Mouse (Mus musculus) cerebellum, adult 9-10 months (tissue): ENCODE data around the gene Prss46.
"Not testable (repeated sequence)": the region's sequence is repeated elsewhere in the genome, so short reads cannot be mapped to it uniquely, and the experiment has no call there.

ENCODE experiments used
- DNase-seq: peaks from one replicate; pipeline ENCODE4 v3.0.0; 2022

Prss46 gene

GRCm38 (mm10) chr9:110844206-110844605 is at the start of gene Prss46:
Prss46 (plus strand) TSS chr9:110844506.
- no peak for DNase-seq

GRCm38 (mm10) chr9:110797013-110797412 is 47.3 kb upstream of the Prss46 start:
- DNase-seq, result no peak

DNA sequence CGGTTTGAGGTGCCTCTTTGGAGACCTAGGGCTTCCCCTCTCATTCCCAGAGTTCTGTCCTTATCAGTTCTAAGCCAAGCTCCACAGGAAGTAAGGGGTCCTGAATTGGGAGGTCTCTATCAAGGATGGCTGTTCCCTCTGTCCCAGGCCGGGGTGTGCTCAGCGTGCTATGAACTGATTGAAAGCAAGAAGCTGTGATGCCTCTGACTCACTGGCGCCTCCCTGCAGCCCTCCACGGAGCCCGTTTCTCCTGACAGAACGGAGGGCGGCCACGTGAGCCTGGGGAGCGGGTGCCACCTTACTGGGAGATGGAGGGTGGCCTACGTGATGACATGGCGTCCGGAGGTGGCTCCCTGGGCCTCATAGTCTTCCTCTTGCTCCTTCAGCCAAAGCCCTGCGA is 46.4 kb upstream of the Prss46 start, which contains the start of gene Prss42:
Gene Prss42, plus strand, starts transcription at position 301 of the 400 bp plus-strand sequence.
- no peak for DNase-seq

GRCm38 (mm10) chr9:110800834-110801479 is 43.3 kb upstream of the Prss46 start:
- DNase-seq, result no peak

GRCm38 (mm10) chr9:110803294-110803693 is 41.0 kb upstream of the Prss46 start:
- DNase-seq, result no peak

DNA sequence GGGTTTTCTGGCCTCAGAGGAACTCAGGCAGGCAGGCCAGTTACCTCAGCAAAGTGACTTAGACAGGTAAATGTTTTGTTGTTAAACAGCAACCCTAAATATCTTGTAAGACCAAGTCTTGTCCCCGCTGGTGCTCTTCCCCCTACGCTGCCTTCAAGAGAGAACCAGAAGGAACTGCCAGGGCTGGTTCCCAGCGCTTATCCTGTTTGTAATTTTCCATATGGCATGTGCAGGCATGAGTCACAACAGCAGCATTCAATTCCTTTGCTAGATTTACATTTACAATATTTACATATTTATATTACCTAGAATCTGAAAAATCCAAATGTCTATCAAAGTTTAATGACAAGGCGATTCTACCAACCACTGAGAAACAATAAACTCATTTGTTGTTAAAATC is 34.3 kb upstream of the Prss46 start:
- no peak for DNase-seq

DNA sequence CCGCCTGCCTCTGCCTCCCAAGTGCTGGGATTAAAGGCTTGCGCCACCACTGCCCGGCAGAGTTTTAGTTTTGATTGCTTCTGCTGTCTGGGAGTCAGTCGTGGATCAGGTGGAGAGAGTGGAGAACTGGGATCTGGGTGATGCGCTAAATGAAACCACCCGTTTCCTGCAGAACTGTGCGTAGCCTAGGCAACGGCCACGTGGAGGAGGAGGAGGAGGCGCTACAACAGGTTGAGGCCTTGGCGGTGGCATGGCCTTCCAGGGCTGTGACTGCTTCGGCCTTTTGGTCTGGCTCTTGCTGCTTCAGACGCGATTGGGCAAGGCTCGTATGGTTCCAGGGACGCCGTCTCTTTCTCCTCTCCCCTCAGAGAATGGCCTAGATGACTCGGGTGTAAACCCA is 30.5 kb upstream of the Prss46 start, which contains the start of gene Prss44:
Gene Prss44, plus strand, starts transcription at position 206 of the 400 bp plus-strand sequence.
- DNase-seq, result no peak

DNA sequence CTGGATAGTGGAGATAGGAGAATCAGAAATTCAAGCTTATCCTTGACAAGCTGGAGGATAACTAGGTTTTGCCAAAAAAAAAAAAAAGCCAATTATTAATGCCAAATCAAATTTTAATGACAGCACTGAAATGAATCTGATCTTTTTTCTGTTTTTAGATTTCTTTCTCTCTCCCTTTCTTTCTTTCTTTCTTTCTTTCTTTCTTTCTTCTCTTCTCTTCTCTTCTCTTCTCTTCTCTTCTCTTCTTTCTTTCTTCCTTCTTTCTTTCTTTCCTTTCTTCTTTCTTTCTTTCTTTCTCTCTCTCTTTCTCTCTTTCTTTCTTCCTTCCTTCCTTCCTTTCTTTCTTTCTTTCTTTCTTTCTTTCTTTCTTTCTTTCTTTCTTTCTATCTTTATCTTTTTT is 23.8 kb upstream of the Prss46 start:
- DNase-seq, result not testable (repeated sequence)

DNA sequence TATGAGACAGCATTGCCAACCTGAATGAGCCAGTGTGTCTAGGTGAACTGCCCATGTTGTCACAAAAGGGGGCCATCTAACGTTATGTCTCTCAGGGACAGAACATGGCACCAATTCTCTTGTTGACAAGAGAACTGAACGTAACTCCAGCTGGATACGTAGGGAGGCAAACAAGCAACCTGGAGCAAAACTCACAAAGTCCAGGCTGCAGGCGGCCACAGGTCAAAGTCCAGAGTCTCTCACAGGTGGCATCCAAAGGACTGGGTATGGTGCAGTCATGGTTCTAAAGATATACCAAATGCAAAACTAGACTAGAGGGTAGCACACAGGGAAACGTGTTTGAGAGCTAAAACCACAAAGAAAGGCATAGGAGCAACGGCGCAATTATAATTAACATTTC is 22.9 kb upstream of the Prss46 start:
- DNase-seq, result no peak

DNA sequence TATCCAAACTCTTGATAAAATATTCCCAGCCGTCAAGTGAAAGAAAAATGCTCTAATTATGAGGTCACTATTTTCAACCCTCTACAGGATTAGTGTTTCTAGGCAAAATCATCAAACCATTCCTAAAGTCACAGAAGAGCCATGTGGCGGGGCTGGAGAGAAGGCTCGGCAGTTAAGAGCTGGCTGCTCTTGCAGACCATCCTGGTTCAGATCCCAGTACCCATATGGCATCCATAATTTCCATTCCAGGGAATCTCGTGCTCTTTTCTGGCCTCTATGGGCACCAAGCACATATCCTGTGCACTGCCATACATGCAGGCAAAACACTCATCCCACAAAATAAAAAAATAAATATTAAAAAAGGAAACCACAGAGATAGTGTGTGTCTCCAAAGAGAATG is 18.9 kb upstream of the Prss46 start:
- no peak for DNase-seq

GRCm38 (mm10) chr9:110825832-110826231 is 18.5 kb upstream of the Prss46 start:
- DNase-seq, result no peak

DNA sequence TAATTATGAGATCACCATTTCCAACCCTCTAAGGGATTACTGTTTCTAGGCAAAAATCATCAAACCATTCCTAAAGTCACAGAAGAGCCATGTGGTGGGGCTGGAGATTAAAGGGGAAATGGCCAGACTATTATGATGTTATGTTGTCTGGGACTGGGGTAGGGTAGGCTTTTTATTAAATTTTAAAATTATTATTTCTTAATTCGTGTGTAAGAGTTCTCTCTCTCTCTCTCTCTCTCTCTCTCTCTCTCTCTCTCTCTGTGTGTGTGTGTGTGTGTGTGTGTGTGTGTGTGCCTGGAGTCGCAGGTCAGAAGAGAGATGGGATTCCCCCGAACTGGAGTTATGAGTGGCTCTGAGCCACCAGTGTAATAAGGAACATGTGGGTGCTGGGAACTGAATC is 17.9 kb upstream of the Prss46 start, which contains the start of gene Prss43:
Gene Prss43, plus strand, starts transcription at position 301 of the 400 bp plus-strand sequence.
- no peak for DNase-seq

DNA sequence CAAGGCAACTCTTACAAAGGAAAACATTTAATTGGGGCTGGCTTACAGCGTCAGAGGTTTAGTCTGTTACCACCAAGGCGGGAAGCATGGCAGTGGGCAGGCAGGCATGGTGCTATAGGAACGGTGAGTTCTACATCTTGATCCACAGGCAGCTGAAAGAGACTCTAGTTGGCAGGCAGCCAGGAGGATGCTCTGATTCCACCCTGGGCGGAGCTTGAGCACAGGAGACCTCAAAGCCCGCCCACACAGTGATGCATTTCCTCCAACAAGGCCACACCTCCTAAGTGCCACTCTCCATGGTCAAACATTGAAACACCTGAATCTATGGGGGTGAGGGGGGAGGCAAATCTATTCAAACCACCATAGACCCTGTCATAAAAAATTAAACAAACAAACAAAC is 11.3 kb upstream of the Prss46 start:
- DNase-seq, result no peak

DNA sequence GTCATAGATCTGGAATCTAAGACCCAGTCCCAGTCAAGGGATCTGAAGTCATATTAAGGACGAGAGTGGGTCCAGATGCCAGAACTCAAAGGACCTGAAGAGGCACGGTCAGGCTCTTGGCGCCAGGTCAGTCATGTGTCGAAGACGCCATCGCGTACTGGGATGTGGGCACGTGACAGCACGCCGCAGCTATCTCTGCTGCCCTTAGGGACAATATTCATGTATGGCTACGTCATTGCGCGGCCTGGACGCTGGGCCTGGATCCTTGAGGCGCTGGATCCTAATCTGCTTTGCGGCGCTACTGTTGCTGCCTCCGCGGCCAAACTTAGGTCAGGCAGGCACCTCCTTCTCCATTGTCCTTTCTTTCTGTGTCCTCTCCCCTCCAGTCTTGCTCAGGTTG is 9.9 kb upstream of the Prss46 start, which contains the start of gene Prss45:
Gene Prss45, plus strand, starts transcription at position 178 of the 400 bp plus-strand sequence.
- no peak for DNase-seq

- no peak for DNase-seq
Measured at GRCm38 (mm10) chr9:110834961-110835360, 9.3 kb upstream of the Prss46 start.

- DNase-seq, result peak; percentile 3
Measured at GRCm38 (mm10) chr9:110836112-110836511, 8.2 kb upstream of the Prss46 start.

- DNase-seq, result no peak
Measured at GRCm38 (mm10) chr9:110840905-110841304, 3.4 kb upstream of the Prss46 start.

DNA sequence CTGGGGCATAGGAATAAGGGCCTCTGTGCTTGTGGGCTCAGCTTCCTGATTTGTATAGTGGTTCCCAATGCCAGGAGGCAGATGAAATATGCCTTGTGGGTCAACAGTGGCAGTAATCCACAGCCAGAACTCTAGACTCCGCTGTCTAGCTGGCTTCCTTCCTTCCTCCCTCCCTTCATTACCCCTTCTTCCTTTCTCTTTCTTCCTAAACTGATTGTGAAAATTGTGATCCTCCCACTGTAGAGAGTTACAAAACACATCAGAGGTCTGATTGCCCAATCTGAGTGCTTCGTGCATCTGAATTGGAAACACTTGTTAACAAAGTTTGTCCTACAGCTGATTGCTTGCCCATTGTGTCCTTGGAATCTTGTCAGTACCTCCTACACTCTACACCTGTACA is 2.9 kb upstream of the Prss46 start:
- DNase-seq, result no peak

GRCm38 (mm10) chr9:110849162-110849561 is 4.9 kb downstream of the Prss46 start:
- no peak for DNase-seq

GRCm38 (mm10) chr9:110855903-110856302 is 11.6 kb downstream of the Prss46 start:
- DNase-seq, result no peak

DNA sequence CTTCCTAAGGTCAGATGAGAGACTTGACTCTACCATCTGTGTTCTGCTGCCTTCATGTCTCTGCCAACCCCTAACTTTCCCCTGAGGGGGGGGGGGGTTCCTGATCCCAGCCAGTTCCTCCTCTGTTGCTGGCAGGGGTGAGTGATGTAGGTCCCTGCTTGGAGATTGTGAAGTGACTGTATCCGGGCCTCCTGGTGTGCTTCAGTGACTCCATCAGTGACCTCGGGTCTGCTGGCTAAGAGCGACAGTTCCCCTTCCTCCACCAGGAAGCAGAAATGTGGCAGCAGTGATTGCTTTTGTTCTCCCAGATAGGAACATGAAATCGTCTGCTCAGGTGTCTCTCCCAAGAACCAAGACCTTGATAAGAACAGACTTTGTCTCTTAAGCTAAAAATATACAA is 12.6 kb downstream of the Prss46 start:
- no peak for DNase-seq

DNA sequence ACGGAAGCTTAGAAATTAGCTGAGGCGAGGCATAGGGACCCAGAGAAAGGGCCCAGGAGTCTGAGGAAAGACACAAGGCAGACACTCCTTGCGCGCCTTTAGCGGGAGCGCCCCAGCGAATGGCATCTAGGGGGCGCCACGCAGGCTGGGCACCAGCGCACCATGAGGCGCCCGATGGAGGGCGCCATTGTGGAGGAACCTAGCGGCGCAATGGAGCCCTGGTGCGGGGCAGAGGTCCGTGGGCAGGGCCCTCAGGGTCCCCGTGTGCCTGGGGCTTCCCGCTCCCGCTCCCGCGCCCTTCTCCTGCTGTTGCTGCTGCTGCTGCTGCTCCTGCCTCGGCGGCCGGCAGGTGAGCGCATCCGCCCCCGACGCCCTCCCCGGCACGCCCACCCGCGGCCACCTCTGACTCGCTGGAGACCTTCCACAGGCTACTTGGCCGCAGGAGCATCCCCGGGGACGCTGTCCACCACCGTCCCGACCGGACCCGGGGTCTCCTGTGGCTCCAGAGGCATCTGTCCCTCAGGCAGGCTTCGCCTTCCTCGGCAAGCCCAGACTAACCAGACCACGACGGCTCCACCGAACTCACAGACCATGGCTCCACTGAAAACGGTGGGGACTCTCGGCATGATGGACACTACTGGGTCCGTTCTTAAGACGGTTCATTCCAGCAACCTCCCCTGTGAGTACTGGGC is 13.6 kb downstream of the Prss46 start, which contains the start of gene Prss50:
Gene Prss50, plus strand, starts transcription at position 187 of the 692 bp plus-strand sequence.
- DNase-seq, result no peak

- no peak for DNase-seq
Measured at GRCm38 (mm10) chr9:110858523-110858922, 14.2 kb downstream of the Prss46 start.

- no peak for DNase-seq
Measured at GRCm38 (mm10) chr9:110858967-110859596, 14.8 kb downstream of the Prss46 start.
